Comparison of ENCODE assay signal across 9 mouse cellular contexts in genomic region chr12:107812549-107813335, GRCm38 (mm10).
A peak's percentile ranks its signal among the peaks of the same experiment; 100 is the strongest.
DNase-seq lines count a peak whose midpoint lies in the region; ATAC-seq and TF ChIP-seq lines count a peak whose summit lies in the region.
"Had no signal": no experiment of that assay in that cellular context is flagged by ENCODE, and none has a peak within 500 bp of the region (broad histone marks: within the 10 kb centered on the region; RNA-seq: fewer than 3 reads in every experiment).

No protein-coding gene starts in this region.

- ATAC-seq in CD4-positive, CD25-positive, alpha-beta regulatory T cell, adult 4 months, result no peak
- ATAC-seq in embryonic facial prominence, embryonic 13.5 days (ENCODE audit: insufficient number of reproducible peaks, insufficient read depth, low FRiP score, low TSS enrichment, low read depth), result 0 out of 2 replicates have a peak, but pooled peaks have one; percentile 45
- ATAC-seq: intestine, embryonic 16.5 days had no signal

- H3K36me3 ChIP-seq in embryonic facial prominence, embryonic 13.5 days, result no peaks in the 10 kb centered on the region
- no peaks in the 10 kb centered on the region for H3K36me3 ChIP-seq in myocyte (ENCODE audit: control insufficient read depth, insufficient read depth)

- no peak overlapping the region for H3ac ChIP-seq in myocyte (ENCODE audit: control insufficient read depth, insufficient read length)

- DNase-seq in CD4-positive, CD25-positive, alpha-beta regulatory T cell, adult 2 months (ENCODE audit: low read depth, low spot score), result peak; percentile 35
- peak; percentile 26 to 41 for DNase-seq in left cerebral cortex, adult 8-10 months (ENCODE audit: low spot score in 2 of 2)
- DNase-seq in left cerebral cortex, postnatal 10 days (ENCODE audit: extremely low spot score in 1 of 2, low spot score in 2 of 2), result no peak
- no peak for DNase-seq in cerebellum, postnatal 36 days
- no peak for DNase-seq in layer of hippocampus, postnatal 36 days

- H3K27me3 ChIP-seq in embryonic facial prominence, embryonic 13.5 days, result no peaks in the 10 kb centered on the region
- no peaks in the 10 kb centered on the region for H3K27me3 ChIP-seq in myocyte (ENCODE audit: control insufficient read depth, insufficient read depth, insufficient read length)

- H3K79me2 ChIP-seq in myocyte (ENCODE audit: control insufficient read depth, insufficient read depth), result no peaks in the 10 kb centered on the region

- no peak overlapping the region for H3K4me2 ChIP-seq in embryonic facial prominence, embryonic 13.5 days
- H3K4me2 ChIP-seq in myocyte (ENCODE audit: low read depth), result peak overlapping the region; percentile 69

- intact Hi-C loops in left cerebral cortex, postnatal 10 days (cut with DNase I), result no loop called here

- H3K4me1 ChIP-seq in embryonic facial prominence, embryonic 13.5 days, result peaks cover 30% of the 10 kb centered on the region

- WGBS in embryonic facial prominence, embryonic 13.5 days, result 34% methylated on average over 14 of the region's 14 CpGs

- H3K9ac ChIP-seq in embryonic facial prominence, embryonic 13.5 days, result peak overlapping the region; percentile 36; the same call in 1 of the 2 replicates

- H3K4me3 ChIP-seq in embryonic facial prominence, embryonic 13.5 days, result no peak overlapping the region
- H3K4me3 ChIP-seq in myocyte, result no peak overlapping the region

- peak overlapping the region; percentile 64 for H3K27ac ChIP-seq in embryonic facial prominence, embryonic 13.5 days

- no peaks in the 10 kb centered on the region for H3K9me3 ChIP-seq in embryonic facial prominence, embryonic 13.5 days

- no peak for TF ChIP-seq POLR2A in myocyte (IDR thresholded peaks at IDR 0.05; ENCODE audit: insufficient read length, low read depth)

TF ChIP-seq in myocyte, 11 proteins besides CTCF, POLR2A, EP300 and RAD21:
- TF ChIP-seq TCF12 (IDR thresholded peaks at IDR 0.05; ENCODE audit: insufficient read depth, poor library complexity, severe bottlenecking), result no peak
- no peak for TF ChIP-seq SRF (IDR thresholded peaks at IDR 0.05; ENCODE audit: control insufficient read depth, insufficient read length, low read depth)
- peak in 2 of 3 experiments; percentile 20 to 47 for TF ChIP-seq MYOG (IDR thresholded peaks at IDR 0.05; ENCODE audit: control insufficient read depth in 1 of 3, insufficient read depth in 1 of 3, insufficient read length in 2 of 3, low read depth in 2 of 3)
- TF ChIP-seq MAX (IDR thresholded peaks at IDR 0.05; ENCODE audit: low read depth), result no peak
- peak; percentile 59 to 75 (median 73) for TF ChIP-seq MYOD1 (IDR thresholded peaks at IDR 0.05; ENCODE audit: control insufficient read depth in 1 of 3, insufficient read length in 2 of 3, low read depth in 2 of 3)
TF ChIP-seq in myocyte: peak in this region for 2.

Comparison
In these comparisons a context has a peak if more than half of its experiments do, and no peak if none do; other contexts are left out.
1. DNase-seq: peak in CD4-positive, CD25-positive, alpha-beta regulatory T cell, adult 2 months (single experiment) and left cerebral cortex, adult 8-10 months (2 of 2); none in left cerebral cortex, postnatal 10 days (0 of 2), cerebellum, postnatal 36 days (0 of 2) and layer of hippocampus, postnatal 36 days (0 of 2).